In the genomic region with DNA sequence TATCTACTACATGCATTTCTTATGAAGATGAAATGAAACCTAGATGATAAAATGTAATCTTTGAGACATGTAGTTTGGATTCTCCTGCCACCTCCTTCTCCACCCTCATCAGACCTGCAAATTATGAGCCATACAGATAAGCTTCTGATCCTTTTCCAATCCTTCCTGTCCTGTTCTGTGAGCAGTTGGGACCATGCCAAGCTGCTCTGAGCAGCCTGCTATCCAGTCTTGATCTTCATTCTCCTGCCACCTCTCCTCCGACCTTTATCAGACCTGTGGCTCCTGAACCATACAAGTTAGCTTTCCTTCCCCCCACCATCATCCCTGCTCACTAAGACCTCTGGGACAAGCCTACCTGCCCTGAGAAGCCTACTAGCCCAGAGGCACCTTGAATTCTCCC, we compare ENCODE assay signal across 15 mouse cellular contexts.
"Had no signal": no experiment of that assay in that cellular context is flagged by ENCODE, and none has a peak within 500 bp of the region (broad histone marks: within the 10 kb centered on the region; RNA-seq: fewer than 3 reads in every experiment).

No protein-coding gene starts in this region.

- DNase-seq: retina, postnatal 1 day; right cerebral cortex, adult 18-20 months; right cerebral cortex, postnatal 14 days; right cerebral cortex, postnatal 25 days; right cerebral cortex, postnatal 4 days; spleen, adult 18-20 months; thymus, adult 18-20 months; thymus, adult 2 months; thymus, postnatal 14 days; thymus, postnatal 25 days; thymus, postnatal 36 days; thymus, postnatal 4 days had no signal

- H3K4me1 ChIP-seq: neural tube, embryonic 15.5 days; stomach, embryonic 15.5 days had no signal

- H3K27ac ChIP-seq: neural tube, embryonic 15.5 days; stomach, embryonic 15.5 days; stomach, postnatal 0 days had no signal

- H3K4me3 ChIP-seq: neural tube, embryonic 15.5 days; stomach, embryonic 15.5 days had no signal

- H3K27me3 ChIP-seq: neural tube, embryonic 15.5 days; stomach, embryonic 15.5 days had no signal
